Mouse (Mus musculus): ENCODE measurements around the gene Rhoj.
"Not testable (repeated sequence)": the region's sequence is repeated elsewhere in the genome, so short reads cannot be mapped to it uniquely, and the experiment has no call there.

Rhoj gene

DNA sequence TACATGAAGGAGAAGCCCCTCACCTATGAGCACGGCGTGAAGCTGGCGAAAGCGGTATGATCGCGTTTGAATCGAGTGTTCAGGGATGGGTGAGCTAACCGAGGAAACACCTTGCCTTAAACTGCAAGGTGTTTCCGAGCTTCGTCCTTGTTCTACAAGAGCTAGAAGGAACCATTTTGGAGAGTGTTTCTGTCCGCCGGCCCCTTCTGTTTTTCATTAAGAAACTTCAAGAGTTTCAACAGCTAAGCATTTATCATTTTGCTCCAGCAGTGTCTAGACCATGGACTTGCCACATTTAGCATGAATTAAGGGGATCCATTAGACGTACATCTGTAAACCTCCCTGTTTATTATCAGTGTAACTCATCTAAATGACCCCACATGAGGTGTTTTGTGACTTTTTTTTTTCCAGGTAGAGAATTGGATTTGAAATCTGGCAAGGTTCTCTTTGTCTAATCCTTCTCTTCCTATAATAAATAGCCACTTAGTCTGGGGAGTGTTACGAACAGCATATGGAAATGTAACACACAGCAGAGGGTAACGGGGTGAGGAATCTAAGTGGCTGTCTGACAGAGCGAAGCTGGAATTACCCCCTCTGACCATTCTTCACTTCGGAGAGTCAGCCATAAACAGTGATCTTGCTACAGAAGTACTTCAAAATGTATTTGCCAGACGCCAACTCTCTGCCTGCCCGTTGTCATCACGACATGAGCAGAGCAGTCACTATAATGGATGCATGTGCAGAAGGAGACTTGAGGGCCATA, 86.1 kb downstream of the Rhoj start:
- DNase-seq (ENCODE audit: low spot score) = no peak

DNA sequence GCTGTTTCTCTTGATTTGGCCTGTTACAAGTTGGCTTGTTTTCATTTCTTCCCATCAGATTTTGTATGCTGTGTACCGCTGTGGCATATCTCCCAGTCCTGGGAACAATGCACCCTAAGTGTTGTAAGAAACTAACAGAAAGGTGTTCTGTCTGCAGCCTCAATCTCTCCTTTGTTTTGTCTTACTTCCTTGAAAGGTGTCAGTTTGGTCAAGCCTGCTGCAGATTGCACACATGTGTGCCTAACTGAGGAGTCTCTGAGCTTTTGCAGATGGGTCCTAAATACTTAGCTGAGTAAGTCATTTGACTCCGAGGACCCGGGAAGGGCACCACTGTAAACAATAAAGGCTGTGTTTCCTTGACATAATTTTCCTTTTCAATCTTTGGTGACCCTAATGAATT, 88.5 kb downstream of the Rhoj start:
- no peak for DNase-seq (ENCODE audit: low spot score)

DNA sequence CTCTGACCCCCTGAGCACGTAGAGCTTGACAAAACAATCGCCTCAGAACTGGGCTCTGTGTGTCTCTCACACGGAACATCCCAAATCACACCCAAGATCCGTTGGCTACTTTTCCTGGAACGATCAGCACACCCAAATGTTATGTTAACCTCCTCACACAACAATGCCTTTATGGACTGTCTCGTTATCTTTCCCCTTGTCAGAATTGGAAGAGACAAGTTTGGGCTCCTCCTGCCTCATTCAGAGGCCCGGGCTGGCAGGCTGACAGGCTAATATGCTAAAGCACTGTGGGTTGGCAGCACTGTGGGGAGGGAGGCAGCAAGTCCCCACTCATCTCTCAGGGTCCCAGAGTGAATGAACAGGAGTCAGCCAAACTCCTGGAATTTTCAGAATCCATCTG, 89.0 kb downstream of the Rhoj start:
- DNase-seq (ENCODE audit: low spot score) = no peak

DNA sequence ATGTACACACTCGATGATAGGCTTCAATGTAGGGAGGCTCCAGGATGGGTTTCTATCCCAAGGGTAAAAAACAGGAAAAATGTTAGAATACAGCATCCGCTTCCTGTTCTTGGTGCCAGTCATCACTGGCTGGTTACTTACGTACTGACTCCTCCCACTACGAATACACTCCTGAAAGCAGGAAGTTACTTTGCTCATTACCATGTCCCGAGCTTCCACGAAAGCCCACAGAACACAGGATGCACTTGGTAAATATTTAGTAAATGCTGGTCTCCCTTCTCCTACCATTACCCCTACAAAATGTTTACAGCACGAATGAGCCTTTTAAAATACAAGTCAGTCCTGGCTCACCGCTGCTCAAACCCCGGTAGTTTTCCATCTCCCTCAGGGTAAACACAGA, 104.8 kb downstream of the Rhoj start:
- no peak for DNase-seq (ENCODE audit: low spot score)

DNA sequence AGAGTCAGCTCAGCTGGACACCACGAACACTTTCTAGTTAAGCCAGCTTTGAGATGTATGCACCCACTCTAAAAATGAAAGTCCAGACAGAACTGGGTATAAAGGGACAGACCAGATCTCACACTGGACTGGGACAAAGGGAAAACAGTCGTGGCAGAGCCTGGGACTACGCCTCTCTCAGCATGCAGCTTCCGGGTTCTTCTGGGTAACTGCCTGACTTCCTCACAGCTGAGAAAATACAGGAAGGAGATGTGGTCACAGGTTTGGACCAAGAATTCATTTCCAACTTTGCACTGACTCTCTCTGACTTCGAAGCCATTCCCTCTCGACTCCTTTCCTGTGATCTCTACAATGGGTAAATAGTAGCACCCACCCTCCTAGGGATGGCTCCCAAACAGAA, 106.9 kb downstream of the Rhoj start:
- DNase-seq (ENCODE audit: low spot score) = no peak

DNA sequence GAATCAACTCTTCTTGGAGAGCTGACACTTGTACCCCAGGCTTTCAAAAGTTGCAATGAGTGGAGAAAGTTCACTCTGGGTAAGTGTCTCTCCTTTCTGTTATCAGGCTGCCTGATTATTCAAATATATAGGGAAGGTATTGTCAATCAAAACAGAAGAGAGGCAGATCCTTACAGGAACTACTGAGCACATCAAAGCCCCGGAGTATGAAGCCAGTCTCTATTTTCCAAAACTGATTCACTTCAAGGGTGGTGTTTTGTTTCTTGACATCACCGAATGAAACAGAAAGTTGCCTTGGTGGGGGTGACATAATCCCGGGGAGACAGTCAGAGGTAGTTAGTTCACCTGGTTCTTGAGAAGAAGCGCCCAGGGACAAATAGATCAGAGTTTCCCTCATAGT, 108.6 kb downstream of the Rhoj start, which contains the start of gene Gphb5:
Gene Gphb5 (minus strand): TSS at position 101 of the 400 bp plus-strand sequence.
- DNase-seq (ENCODE audit: low spot score) = no peak

DNA sequence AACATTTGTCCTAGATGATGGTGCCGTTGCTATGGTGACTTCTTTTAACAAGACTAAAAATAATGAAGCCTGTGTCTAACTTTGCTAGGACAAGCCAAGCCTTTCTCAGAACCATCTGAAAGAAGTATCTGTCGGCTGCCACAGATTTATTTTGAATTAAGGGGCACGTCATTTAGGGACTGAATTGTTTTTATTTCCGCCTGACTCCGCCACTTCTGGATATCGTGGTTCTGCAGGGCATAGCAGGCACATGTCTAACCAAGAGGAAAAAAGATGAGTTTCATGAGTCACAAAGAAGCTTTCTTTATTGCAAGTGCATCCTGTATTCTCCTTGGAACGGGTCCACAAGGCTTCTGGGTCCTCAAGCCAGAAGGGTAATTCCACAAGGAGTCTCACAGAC, 116.2 kb downstream of the Rhoj start:
- no peak for DNase-seq (ENCODE audit: low spot score)

DNA sequence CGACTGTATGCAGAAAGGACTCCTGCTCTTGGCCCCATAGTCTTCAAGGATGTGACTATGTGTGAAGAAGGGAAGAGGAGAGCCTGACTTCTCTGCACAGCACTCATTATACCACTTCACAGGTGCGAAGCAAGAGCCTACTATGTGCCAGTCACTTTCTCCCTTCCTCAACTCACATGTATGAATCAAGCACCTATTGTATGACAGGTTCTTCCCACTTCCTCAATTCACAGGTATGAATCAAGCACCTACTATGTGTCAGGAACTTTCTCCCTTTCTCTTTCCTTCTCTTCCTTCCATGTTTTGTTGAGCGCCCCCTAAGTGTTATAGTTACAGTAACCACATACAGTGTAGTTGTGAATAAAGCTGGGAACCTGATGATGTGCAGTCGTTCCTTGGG, 116.7 kb downstream of the Rhoj start:
- DNase-seq (ENCODE audit: low spot score) = no peak

DNA sequence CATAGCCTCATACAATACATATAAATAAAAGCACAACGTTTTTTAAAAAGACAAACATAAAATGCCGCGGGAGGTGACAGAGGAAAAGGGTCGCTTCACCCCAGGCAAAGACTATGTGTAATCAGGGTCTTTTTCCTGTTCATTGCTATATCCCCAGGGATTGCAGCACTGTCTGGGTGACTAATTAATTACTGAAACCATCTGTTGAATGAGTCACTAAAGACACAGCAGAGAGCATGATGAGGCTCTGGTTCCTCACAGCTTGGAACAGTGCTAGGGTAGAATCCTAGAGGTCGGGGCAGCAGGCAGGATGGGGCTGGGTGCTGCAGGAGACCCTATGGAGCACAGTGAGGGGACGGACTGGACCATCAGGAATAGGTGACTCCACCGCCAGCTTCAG, 117.8 kb downstream of the Rhoj start:
- DNase-seq (ENCODE audit: low spot score) = no peak

DNA sequence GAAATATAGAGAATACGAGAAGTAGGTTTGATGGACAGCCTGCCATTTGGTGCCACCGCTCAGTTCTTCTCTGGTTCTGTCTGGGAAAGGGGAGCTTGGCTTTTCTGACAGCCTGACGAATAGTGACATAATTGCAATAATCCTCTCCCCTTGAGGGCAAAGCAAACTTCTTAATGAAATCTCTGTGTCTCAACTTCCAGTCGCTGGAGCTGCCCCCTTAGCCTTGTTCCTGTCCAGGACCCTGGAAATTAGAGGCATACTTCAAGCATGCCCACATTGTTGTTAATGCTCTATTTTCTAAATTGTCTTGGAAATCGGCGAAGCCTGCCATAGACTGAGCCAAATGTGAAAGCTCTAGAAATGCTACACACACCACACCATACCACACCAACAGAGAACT, 120.6 kb downstream of the Rhoj start:
- DNase-seq (ENCODE audit: low spot score) = no peak

DNA sequence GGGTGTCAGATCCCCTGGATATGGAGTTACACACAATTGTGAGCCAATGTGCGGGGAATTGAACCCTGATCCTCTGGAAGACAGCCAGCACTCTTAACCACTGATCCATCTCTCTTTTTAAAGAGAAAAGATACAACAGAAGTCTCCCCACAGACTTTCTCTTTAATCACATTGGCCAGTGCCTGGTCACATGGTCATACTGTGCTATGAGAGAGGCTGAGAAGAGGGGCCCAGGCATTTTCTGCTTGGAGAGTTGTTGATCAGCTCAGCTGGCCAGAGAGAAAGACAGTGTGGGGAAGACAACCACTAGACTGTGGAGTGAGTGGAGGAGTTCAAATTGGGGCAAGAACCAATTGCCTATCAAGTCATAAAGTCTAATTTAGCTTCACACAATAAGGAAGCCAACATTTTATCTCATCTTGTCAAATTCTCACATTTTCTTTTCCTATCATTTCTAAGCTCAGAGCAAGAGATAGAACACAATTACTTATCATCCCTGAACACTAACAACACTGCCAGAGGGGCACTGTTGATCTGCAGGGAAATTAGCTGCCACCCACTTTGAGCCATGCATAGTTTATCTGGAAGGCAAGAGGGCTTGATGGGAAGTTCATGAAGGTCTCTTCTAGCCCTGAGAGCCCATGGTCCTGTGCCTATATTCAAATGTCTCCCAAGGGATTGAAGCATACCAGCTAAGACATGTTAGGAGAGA, 121.7 kb downstream of the Rhoj start:
- no peak for DNase-seq (ENCODE audit: low spot score)

DNA sequence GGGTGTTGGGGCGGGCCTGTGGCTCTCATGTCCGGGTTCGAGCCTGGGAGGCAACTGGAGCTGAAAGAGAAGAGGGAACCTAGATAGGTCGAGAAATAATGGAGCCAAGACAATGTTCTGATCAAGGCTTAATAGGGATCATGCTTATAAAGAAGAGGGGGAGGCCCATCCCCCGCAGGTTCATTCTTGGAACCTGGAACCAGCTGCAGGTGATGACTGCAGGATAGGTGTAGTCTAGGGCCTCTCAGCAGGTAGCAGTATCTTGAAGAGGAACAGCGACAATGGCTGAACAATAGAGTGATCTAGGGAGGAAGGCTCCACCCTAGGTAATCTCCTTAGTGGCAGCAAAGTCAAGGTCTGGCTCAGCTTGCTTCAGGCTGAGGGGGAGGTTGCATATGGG, 124.3 kb downstream of the Rhoj start:
- not testable (repeated sequence) for DNase-seq (ENCODE audit: low spot score)

DNA sequence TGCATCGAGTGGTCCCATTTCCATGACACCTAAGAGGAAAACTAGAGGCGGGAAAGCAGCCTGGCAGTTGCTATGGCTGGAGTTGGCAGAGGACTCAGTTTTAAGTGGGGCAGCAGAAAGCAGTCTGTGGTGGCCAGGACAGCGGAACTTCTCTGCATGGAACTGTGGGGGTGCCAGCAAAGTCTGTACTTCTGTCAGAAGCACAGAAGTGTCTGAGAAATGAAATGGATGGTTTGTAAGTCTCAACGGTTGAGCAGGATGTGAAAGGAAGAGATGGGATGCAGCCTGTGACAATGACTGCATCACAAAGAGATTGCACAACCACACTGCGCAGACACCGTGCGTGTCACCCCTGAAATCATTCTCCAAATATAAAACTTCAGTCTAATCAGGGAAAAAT, 138.1 kb downstream of the Rhoj start:
- DNase-seq (ENCODE audit: low spot score) = no peak

DNA sequence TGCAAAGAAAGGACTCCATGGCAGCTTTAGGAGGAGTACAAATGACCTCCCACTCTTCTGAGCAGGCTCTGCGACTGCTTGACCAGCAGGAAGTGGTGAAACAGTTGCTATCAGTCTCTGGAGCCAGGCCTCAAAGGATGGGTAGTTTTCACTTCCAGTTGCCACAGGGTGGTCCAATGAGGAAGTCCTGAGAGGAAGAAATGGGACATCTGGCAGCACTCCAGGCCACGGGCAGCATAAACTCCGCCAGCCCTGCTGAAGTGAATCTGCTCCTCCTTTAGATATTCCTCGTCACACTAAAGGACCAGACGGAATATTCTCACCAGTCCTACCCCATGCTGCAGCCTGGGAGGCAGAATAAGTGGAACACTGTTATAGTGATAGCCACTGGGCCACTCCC, 140.8 kb downstream of the Rhoj start:
- DNase-seq (ENCODE audit: low spot score) = no peak

DNA sequence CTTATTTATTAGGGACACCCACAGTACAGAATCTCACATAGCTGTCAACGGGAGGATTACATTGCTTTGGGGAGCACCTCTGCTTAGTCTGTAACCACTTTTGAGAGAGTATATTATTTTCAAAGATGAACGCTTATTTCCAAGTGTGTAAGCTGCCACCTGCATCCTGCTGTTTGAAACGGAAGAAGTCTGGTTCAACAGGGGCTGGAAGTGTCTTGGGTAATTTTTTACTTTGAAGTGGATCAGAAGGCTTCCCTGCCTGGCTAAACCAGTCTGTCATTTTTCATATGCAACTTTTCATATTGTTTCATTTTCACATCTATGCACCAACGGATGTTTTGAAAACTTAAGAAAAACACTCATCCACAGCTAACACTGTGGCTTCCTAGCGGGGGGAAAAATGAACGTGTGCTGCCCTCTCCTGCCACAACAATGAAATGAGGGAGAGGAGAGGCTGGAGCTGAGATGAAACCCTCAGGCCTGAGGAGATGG, 141.4 kb downstream of the Rhoj start:
- no peak for DNase-seq (ENCODE audit: low spot score)

DNA sequence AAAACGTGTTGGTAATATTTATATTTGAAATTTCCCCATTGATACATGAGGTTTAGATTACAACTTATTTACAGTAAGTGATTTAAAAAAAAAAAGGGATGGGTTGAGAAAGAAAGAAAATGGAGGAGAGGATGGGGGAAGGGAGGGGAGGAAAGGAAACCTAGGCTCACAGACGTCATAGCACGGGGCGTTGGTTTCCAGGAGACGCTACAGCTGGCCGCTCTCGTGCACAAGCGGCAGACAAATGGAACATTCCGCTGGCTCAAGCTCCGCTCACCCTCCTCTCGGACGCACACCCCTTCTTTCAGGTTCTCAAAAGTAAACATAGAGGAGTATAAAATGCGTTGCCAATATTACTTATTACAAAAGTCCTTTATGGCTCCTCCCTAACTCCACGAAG, 141.9 kb downstream of the Rhoj start:
- no peak for DNase-seq (ENCODE audit: low spot score)

DNA sequence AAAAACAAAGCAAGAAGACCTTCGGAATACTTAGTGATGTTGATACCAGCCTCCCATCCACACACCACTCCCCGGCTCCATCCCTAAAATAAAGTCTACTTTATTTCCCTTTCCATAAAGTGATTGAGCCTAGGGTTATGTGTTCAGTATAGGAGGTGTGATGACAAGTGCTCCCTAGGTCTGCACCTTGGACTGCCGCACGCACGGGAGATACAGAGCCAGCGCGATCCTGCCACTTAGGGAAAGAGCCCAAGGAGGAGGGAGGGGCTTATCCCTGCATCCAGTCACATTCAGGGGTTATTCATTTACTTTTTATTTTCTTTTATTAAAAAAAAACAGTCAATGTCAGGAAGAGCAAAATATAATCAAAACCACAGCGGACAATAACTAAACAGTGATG, 142.5 kb downstream of the Rhoj start:
- DNase-seq (ENCODE audit: low spot score) = no peak
